Comparison of ENCODE assay signal across 16 mouse cellular contexts in genomic region chr1:71686791-71687190, GRCm38 (mm10).
"Had no signal": no experiment of that assay in that cellular context is flagged by ENCODE, and none has a peak within 500 bp of the region (broad histone marks: within the 10 kb centered on the region; RNA-seq: fewer than 3 reads in every experiment).

No protein-coding gene starts in this region.

- H3K27me3 ChIP-seq: limb, embryonic 13.5 days; liver, embryonic 15.5 days; midbrain, embryonic 12.5 days; neural tube, embryonic 13.5 days; stomach, embryonic 15.5 days had no signal

- H3K36me3 ChIP-seq: limb, embryonic 13.5 days; liver, embryonic 15.5 days; midbrain, embryonic 12.5 days; neural tube, embryonic 13.5 days; stomach, embryonic 15.5 days had no signal

- DNase-seq: kidney, adult 9 months; kidney, postnatal 36 days; retina, postnatal 1 day; right cerebral cortex, postnatal 4 days; spleen, adult 18-20 months; thymus, postnatal 36 days had no signal

- H3K4me2 ChIP-seq: limb, embryonic 13.5 days; liver, embryonic 11.5 days; liver, embryonic 15.5 days; midbrain, embryonic 12.5 days; neural tube, embryonic 13.5 days; stomach, embryonic 15.5 days had no signal

- H3K9ac ChIP-seq: limb, embryonic 13.5 days; liver, embryonic 15.5 days; midbrain, embryonic 12.5 days; neural tube, embryonic 13.5 days; stomach, embryonic 15.5 days had no signal

- H3K27ac ChIP-seq: kidney, postnatal 0 days; layer of hippocampus, adult 2 months; limb, embryonic 13.5 days; liver, embryonic 15.5 days; midbrain, embryonic 12.5 days; neural tube, embryonic 13.5 days; stomach, embryonic 15.5 days had no signal

- H3K4me1 ChIP-seq: midbrain, embryonic 12.5 days; stomach, embryonic 15.5 days had no signal

- H3K9me3 ChIP-seq: limb, embryonic 13.5 days; liver, embryonic 15.5 days; midbrain, embryonic 12.5 days; neural tube, embryonic 13.5 days; stomach, embryonic 15.5 days had no signal

- ATAC-seq: intestine, postnatal 0 days; midbrain, embryonic 16.5 days had no signal

- H3K4me3 ChIP-seq: layer of hippocampus, adult 2 months; limb, embryonic 13.5 days; liver, embryonic 15.5 days; midbrain, embryonic 12.5 days; neural tube, embryonic 13.5 days; stomach, embryonic 15.5 days had no signal
